Mouse (Mus musculus) adrenal gland, postnatal 10 days (tissue): Measurements from ENCODE around the gene 1600002K03Rik. TPM values are rescaled to one million over a fixed set of nuclear protein-coding genes. Genes with fewer than 3 reads are reported as not detected.

Experiments
- DNase-seq: peaks from one replicate; pipeline ENCODE4 v3.0.0; 2021; ENCODE audit warnings: mixed read lengths
- long read RNA-seq, 2 experiments: library from polyadenylated mRNA; stranded (forward); transcript quantifications; one replicate each; pipeline ENCODE4 v2.0.0; 2021
- total RNA-seq, 2 experiments: library from RNA; stranded (reverse); gene quantifications; 2 replicates each; pipeline ENCODE4 v1.2.3; 2021

1600002K03Rik gene
- 1 to 10 TPM; 6.4 to 7.7 TPM for total RNA-seq
- long read RNA-seq, experiment 1, partial matches to known transcripts = 1 of 4 reads
- long read RNA-seq, experiment 1, other reads (novel, unspliced or antisense) = 0 of 4 reads
- long read RNA-seq, experiment 2, transcript 1600002K03Rik-201 (3 exons, 678 nt) = major isoform, 5 of 7 reads
- long read RNA-seq, experiment 2, partial matches to known transcripts = 1 of 7 reads
- long read RNA-seq, experiment 2, other reads (novel, unspliced or antisense) = 1 of 7 reads

DNA sequence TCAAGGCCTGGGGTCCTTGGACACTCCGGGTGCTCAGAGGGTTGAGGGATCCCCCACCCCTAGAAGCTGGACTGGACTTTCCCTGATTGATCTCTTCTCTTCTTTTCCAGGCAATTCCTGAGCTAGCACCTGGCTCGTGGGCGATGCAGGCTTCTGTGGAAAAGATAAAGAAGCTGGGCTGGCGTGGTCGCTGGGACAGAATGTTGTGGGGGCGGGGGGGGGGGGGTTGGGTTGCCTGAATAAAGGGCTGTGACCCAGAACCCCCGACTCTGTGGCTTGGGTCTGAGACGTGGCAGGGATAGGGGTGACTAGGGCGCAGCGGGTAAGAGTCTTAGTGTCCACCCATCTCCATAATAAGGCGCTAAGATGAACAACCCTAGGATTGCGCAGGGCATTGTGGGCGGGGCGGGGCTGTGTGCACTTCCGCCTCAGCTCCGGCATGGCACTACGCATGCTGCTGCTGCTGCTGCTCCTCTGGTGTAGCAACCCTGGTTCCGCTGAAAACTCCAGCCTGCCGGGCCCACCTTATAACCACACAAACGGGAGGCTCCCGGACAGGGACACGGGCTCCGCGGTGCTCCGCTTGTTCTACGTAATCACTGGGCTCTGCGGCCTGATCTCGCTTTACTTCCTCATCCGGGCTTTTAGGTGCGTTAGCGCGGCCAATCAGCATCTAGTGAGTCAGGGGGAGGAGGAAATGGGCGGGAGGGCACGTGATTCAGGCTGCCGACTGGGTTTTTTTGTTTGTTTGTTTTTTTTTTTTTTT lies at the start of gene 1600002K03Rik:
Gene 1600002K03Rik (plus strand): TSS at position 418 of the 766 bp plus-strand sequence.
- DNase-seq = peak; percentile 90

DNA sequence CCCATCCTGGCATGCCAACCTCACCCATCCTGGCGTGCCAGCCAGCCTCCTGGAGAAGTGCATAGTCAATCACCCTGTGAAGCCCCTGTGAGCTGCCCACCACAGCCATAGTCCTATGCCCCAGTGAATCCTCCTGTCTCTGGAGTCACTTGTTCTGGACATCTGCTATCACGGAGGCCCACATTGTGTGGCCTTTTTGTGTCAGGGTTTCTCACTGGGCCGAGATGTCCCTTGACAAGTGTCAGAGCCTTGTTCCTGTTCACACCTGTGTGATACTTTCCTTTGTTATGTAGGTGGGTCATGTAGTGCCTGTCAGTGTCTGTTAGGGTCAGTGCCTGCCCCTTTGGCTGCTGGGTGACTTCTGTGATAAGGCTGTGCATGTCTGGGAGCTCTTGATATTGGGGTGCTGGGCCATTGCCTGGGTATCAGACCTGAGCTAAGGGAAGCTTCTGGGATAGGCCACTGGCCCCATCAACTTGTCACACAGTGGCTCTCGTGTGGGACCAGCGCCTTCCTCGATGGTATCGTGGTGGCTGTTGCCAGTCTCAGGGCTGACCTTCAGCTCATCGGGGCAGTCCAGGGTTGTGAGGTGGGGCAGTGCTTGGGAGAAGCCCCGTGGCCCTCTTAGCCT lies 48.7 kb upstream of the 1600002K03Rik start:
- no peak for DNase-seq

DNA sequence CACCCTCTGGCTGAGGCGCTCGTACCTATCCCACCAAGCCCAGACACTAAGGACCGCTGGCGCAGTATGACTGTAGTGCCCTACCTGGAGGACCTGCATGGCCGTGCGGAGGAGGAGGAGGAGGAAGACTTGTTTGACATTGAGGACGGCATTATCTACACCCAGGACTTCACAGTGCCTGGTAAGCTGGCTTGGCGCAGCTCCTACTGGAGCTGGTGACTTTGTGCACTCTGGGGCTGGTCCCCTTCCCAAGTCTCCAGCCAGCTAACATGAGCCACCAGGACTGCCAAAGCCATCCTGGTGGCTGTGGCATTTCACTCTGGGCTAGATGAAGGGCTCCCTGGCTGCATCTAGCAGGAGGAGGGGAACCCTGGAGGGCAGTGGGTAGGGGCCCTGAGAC lies 44.8 kb upstream of the 1600002K03Rik start:
- DNase-seq = no peak

DNA sequence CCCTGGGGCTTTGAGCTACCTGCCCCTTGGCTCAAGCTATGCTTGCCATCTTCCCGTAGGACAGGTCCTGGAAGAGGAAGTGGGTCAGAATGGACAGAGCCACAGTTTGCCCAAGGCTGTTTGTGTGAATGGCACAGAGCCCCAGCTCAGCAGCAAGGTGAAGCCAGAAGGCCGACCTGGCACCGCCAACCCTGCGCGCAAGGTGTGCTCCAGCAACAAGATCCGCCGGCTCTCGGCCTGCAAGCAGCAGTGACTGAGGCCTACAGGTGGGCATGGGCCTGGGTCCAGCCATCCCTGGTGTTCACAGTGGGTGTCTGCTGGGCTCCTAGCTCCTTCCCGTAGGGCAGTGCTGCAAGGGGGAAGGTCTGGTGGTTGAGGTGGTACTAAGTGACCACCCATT lies 42.9 kb upstream of the 1600002K03Rik start:
- no peak for DNase-seq

DNA sequence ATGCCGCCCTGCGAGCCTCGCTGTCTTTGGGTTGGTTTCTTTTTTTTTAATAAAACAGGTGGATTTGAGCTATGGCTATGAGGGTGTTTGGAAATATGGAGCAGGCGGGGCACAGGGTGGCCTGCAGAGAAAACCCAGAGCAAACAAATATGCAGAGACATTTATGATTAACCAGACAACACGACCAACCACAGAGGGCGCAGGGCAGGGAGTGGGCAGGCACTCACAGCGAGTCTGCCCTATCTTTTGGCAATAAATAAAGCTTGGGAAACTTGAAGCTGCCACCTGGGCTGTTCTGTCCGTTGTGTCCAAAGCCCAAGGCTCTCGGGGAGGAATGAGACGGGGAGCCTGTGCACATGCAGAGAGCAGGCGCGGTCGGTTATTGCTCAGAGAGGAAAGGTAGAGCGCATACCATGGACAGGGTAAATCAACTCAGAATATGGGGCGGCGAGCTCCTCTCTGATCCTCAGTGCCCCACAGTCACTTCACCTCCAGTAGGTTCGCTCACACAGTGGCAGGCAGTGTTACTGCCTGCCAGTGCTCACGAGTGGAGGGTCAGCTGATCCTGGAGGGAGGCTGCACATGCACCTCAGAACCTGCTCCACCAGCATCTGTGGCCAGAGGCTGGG lies 42.2 kb upstream of the 1600002K03Rik start:
- no peak for DNase-seq

DNA sequence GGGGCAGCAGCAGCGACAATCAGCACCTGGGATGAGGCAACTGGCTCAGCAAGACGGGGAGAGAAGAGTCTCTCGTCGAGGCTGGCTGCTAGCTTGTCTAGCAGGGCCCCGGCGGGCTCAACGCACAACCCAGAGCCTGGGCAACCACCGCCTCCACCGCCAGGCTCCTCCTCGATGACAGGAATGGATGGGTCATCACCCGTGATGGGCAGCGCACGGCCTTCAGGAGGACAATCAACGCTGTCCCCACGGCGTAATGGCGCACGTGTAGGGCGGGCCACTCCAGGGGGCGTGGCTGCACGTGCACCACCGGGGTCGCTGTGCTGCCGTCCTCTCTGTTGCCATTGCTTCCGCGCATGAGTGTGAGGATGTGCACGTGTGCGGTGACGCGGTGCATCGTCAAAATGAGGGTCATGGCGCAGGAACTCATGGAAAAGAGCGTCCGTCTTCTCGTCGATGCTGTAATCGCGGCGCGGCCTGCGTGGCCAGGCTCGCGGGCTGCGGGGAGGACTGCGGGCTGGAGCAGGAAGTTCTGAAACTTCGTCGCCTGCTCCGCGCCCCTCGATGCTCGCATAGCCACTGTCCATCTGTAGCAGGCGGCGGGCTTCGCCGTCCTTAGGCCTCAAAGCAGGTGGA lies 41.3 kb upstream of the 1600002K03Rik start:
- DNase-seq = peak; percentile 78

DNA sequence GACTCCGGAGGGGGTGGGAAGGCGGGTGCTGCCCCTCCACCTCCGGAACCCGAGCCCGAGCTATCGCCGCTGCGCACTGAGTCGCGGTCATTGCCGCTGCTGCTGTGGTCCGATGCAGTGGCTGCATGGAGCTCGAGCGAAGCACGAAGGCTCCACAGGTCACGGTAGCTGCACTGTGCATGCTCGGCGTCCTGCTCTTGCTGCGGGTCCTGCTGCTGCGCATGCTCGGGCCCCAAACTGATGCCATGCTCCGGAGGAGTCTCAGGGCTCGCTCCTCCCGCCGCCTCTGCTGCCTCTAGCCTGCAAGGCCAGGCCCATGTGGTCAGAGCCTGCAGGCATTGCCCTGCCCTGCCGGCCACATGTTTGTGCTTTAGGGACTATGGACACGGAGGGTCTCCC lies 40.8 kb upstream of the 1600002K03Rik start:
- DNase-seq = no peak

DNA sequence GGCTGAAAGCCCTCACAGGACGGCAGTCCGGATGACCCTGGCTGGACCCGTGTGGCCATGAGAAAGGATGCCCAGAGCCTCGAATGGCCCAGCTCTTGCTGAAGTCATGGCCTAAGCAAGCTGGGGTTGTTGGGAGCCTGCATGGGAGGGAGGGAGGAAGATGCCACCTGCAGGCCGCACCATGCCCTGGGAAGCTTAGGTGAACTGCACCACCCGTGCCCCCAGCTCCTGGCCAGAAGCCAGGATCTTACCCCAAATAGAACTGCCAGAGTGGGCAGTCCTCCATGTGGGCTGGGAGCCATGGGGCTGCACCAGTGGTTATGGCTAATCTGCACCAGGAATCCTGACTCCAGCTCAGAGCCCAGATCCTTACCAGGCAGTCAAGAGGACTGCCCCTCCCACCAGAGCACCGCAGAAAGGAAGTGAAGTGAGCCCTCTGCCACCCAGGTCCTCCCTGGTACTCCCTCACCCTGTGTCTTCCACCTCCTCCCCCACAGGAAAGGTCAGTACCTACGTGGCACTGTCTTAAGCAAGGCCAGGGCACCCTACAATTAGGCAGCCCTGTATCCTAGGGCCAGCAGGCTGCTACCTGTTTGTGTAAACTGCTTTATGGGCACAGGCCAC lies 39.4 kb upstream of the 1600002K03Rik start:
- no peak for DNase-seq

DNA sequence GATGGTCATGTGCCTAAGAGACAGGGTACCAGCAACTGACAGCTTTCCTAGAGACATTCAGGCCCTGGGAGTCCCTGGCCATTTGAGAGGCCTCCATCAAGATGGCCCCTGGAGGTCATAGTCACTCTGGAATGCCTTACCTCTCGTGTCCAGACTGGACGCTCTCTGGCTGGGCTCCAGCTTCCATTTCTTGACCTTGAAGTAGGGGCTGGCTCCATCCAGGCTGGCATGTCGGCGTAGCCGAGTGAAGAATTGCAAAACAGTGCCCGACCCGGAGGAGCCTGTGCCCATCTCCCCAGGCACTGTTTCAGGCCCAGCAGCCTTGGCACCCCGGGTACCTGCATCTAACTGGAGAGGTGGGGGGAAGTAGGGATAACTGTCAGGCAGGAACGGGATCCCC lies 38.3 kb upstream of the 1600002K03Rik start:
- peak; percentile 62 for DNase-seq

DNA sequence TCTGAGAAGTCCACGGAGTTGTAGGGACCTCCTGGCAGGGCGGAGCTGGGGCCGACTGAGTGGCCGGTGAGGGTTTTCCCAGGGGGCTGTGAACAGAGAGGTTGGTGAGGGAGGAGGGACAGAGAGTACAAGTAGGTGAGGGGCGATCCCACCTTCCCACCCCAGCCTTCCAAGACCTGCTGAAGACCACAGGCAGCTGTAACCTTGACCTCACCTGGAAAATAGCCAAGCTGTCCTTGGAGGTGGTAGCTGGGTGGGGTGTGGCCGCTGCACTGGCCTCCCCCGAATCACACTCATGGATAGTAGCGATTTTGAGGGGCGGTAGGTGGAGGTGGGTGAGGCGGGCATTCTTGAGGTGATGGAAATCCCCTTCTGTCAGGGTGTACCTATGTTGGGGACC lies 37.6 kb upstream of the 1600002K03Rik start:
- DNase-seq = no peak

DNA sequence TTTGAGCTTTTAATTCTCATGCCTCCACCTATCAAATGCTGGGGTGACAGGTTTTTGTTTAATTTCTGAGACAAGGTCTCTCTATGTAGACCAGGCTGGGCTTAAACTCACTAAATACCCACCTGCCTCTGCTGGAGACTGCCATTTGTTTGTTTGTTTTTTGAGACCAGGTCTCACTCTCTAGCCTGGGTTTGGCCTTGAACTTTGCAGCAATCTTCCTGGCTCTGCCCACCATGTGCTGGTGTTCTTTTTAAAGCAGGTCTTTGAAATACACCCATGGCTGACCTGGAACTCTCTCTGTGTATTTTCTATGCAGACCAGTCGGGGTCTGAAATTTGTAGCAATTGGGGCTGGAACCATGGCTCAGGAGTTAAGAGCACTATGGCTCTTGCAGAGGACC lies 37.1 kb upstream of the 1600002K03Rik start:
- DNase-seq = no peak

DNA sequence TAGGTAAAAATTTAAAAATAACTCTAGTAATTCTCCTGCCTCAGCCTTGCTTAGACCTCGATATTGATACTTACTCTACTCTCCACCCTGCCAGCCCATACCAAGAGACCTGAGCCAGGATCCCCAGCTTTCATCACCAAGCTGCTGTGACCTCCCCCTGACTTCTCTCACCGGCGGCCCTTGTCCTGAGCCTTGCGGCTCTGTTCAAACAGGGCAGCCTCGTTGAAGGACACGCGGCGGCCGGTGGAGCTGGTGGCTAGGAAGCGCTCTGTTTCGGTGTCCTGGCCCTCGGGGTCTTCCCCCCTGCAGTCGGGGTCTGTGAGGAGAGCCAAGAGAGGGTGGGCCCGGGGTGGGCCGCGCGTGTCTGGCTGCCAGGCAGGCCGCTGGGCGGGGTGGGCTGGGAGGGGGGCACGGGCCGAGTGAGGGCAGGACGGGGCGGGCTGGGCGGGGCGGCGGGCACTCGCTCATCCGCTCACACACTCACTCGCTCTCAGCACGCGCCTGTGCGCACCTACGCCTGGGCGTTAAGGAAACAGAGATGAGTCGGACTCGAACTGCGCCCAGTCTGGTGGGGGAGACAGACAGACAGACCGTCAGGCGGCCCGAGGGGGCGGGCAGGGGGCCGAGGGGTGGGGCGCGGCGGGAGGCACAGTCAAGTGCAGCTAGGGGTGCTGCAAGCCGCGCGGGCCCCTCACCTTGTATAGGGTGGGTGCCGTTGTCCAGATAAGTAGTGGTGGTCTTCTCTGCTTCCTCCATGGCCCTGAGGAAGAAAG lies 36.4 kb upstream of the 1600002K03Rik start:
- DNase-seq = no peak

DNA sequence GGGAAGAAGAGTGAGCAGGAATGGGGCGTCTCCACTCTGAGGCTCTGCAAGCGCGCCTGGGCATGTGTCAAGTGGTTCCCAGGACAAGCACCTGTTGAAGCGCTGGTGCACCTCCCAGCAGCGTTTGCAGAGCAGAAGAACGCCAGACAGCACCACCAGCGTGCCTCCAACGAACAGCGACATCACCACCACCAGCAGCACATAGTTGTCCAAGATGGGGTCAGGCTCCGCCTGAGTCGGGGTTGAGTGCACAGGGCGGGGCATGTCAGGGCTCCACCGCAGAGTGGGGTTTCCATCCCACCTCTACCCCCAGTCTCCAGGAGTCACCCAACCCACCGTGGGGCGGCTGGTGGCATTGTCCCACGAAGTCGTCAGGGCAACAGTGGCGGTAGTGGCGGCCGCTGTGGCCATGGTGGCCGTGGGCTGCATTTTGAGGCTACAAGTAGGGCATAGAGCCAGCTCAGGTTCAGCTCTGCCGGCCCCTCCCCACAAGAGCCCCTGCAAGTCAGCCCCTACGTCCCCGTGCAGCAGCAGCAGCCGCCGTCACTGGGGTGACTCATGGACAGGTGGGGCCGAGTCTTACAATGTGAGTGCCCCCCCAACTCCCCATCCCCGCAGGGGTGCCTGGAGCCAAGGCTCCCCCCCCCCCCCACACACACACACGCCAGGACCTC lies 35.7 kb upstream of the 1600002K03Rik start:
- peak; percentile 58 for DNase-seq

DNA sequence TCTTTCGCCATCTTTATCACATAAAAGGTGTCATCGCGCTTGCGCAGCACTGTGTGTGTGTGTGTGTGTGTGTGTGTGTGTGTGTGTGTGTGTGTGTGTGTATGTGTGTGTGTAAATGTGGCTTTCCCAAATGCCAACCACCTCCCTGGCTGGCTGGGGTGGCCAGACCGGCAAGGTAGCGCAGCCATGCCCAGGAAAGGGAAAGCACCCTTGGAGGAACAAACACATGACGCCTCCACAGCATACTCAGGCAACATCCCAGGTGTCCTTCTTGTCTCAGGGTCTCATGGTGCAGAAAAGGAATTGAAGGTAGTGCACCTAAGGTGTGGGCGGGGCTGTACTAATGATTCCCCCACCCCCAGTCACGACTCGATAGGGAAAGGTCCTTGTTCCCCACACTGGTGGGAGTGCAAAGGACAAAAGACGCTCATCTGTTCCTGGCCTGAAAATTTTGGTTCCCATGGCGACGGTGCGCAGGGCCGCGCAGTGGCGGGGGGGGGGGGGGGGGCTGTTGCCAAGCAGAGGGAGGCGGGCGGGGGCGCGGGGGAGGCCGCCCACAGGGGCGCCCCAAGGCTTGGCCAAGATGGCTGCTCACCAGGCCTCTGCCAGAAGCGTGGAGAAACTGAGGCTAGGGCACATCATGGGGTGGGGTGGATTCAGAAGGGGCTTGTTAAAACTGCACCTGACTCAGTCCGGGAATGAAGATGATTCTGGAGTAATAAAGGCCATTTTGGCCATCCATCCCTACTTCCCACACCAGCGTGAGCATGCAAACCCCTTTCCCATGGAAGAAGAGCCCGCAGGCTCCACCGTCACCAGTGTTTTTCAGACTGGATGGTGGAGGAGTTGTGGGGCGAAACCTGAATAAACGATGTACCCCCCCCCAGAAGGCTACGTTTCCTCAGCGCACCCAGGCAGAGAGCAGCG lies 34.9 kb upstream of the 1600002K03Rik start:
- DNase-seq = peak; percentile 38

DNA sequence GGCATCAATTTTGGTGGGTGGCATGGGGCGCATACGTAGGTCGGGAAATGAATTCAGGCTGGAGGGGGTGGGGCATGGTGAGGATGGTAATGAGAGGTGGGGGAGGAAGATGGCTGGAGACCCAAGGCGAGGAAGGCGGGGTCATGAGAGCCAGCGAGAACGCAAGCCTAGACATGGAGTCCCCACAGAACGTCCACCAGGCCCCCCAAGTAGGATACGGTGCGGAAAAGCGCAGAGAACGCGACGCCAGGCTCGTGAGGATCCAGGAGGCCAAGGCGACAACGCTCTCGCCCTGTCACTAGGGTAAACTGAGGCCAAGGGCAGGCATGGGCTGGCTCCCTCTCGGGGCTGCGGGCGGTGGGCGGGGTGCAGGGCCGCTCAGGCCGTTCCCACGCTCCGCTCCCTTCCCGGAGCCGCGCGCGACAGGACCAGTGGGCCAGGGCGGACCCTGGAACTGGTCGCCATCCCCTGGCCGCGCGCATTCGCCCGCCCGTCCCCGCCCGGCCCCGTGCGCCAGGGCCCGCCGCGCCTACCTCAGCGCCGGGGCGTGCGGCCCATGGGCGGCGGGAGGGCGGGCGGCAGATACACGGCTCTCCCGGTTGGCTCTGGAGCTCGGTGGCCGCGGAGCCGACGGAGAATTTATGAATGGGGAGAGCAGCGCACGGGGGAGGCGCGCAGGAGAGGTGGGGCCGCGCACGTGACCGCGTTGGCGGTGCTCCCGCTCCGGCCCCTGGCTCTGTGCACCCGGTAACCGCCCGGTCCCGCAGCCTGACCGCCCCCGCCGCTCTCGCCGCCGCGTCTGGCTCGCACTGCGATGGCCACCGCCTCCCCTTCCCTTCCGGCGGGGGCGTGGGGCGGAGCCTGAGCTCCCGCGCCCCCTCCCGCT lies 33.9 kb upstream of the 1600002K03Rik start, which contains the start of gene Atp5d:
Gene Atp5d (plus strand): TSS at position 80 of the 886 bp plus-strand sequence.
- peak; percentile 84 for DNase-seq

DNA sequence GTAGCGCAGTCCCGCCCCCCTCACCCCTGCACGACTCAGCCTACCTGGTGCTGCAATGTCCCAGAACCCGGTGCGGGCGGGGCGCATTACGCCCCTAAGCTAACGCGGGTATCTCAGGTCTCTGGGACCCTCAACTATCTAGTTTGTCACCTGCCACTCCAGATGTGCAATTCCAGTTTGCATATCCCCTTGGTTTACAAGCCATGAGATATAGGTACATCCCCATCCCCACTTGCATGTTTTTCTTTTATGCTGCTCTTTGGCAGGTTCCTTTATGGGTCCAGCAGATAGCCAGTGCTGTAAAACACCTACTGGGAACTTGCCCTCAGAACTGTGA lies 33.3 kb upstream of the 1600002K03Rik start:
- DNase-seq = no peak

DNA sequence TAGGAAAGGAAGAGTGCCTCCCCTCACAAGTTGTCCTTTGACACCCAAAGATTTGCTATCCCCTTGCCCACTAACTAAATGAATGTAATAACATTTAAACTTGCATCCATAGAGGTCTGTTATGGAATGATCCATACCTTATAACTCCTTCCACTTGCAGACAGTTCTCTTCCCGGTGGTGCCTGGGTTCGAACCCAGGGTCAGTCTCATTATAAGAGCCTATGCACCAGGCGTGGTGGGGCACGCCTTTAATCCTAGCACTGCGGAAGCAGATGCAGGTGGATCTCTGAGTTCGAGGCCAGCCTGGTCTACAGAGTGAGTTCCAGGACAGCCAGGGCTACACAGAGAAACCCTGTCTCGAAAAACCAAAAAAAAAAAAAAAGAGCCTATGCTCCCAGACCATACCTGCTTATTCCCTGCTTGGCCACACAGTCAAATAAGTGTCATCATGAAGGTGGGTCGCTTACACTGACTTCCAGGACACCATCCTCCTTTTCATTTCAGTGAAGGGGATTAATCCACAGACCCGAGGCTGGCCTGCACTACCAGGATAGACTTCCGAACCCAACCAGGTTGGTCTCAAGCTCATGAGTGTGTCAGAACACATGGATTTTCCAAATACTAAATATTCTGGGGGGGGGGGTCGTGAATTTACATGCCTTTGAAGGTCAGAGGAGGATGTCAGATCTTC lies 32.6 kb upstream of the 1600002K03Rik start:
- no peak for DNase-seq

DNA sequence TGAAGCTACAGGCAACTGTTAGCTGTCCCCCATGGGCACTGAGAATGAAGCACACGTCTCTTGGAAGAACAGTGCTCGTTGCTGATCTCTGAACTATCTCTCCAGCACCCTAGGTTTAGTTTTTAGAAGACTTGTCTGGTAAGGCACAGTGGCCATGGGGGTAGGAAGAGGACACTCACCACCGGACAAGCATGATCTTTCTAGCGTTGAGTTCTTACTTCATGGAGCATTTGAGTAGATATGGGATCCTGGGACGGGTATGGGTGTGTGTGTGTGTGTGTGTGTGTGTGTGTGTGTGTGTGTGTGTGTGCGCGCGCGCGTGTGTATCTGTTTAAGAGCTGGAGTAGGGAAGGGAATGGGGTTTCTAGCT lies 32.1 kb upstream of the 1600002K03Rik start, which contains the start of gene Cbarp:
Gene Cbarp (minus strand): TSS at position 170 of the 370 bp plus-strand sequence.
- no peak for DNase-seq
